Mouse (Mus musculus) liver, adult 2 months (tissue): Measurements from ENCODE around the gene Usp6nl. TPM values are rescaled to one million over a fixed set of nuclear protein-coding genes. Genes with fewer than 3 reads are reported as not detected.
A peak's percentile ranks its signal among the peaks of the same experiment; 100 is the strongest.

Experiments used
- DNase-seq: peaks from one replicate; pipeline ENCODE4 v3.0.0-alpha.2; 2011; ENCODE audit warnings: low read depth, low spot score; ENCODE audit errors: extremely low read depth
- H3K27ac ChIP-seq: fragments of 200-500 bp; replicated peaks from 2 replicates; pipeline ENCODE4 v1.5.1; 2012; ENCODE audit warnings: low read depth, mild to moderate bottlenecking, control low read depth, inconsistent platforms, low read length; ENCODE audit not compliant: insufficient read depth
- H3K27me3 ChIP-seq: fragments of 200-500 bp; 2 replicates; pipeline ENCODE4 v1.6.1; 2012; ENCODE audit warnings: mild to moderate bottlenecking, moderate library complexity, low read length, inconsistent platforms; ENCODE audit not compliant: control insufficient read depth, insufficient read depth
- H3K36me3 ChIP-seq: fragments of 200-500 bp; 2 replicates; pipeline ENCODE4 v1.6.1; 2012; ENCODE audit warnings: low read length, inconsistent platforms; ENCODE audit not compliant: control insufficient read depth, insufficient read depth
- H3K4me1 ChIP-seq: fragments of 200-500 bp; 2 replicates; pipeline ENCODE4 v1.6.1; 2011; ENCODE audit warnings: low read length; ENCODE audit not compliant: control insufficient read depth, insufficient read depth
- H3K4me3 ChIP-seq: fragments of 200-500 bp; 2 replicates; pipeline ENCODE4 v1.5.1; 2011; ENCODE audit warnings: low read depth, mild to moderate bottlenecking, control low read depth, low read length, moderate library complexity; ENCODE audit not compliant: insufficient read depth
- H3K79me2 ChIP-seq: fragments of 200-500 bp; 2 replicates; pipeline ENCODE4 v1.6.1; 2012; ENCODE audit warnings: inconsistent platforms, mild to moderate bottlenecking, low read length, moderate library complexity; ENCODE audit not compliant: control insufficient read depth, insufficient read depth
- H3K9ac ChIP-seq: fragments of 200-500 bp; 2 replicates; pipeline ENCODE4 v1.6.1; 2012; ENCODE audit warnings: low read depth, mild to moderate bottlenecking, control low read depth, inconsistent platforms, low read length
- CTCF ChIP-seq: fragments of 200-500 bp; IDR thresholded peaks from 2 replicates; pipeline ENCODE4 v1.5.1; 2011; ENCODE audit warnings: low read depth, low read length, control low read depth
- POLR2A ChIP-seq: fragments of 200-500 bp; IDR thresholded peaks from 2 replicates; pipeline ENCODE4 v1.6.1; 2011; ENCODE audit warnings: low read length, control low read depth; ENCODE audit not compliant: insufficient read depth; ENCODE audit errors: extremely low read depth
- WGBS: fragments of 180-500 bp; shearing (Covaris S2); methylation state at CpG from one replicate; pipeline ENCODE4 v1.1.7; 2018; 5-methylcytosine and 5-hydroxymethylcytosine counted together
- polyA plus RNA-seq: library from polyadenylated mRNA; depleted of rRNA; stranded (reverse); fragments of >200 nt; gene quantifications from 2 replicates; pipeline ENCODE4 v1.2.3, GENCODE M21; 2012
- total RNA-seq: library from RNA; depleted of rRNA; stranded (reverse); fragments of >200 nt; gene quantifications from 2 replicates; pipeline ENCODE4 v1.2.3, GENCODE M21; 2014

Gene Usp6nl
- total and polyA plus RNA-seq, 2 experiments = 7.6 to 7.9 TPM

DNA sequence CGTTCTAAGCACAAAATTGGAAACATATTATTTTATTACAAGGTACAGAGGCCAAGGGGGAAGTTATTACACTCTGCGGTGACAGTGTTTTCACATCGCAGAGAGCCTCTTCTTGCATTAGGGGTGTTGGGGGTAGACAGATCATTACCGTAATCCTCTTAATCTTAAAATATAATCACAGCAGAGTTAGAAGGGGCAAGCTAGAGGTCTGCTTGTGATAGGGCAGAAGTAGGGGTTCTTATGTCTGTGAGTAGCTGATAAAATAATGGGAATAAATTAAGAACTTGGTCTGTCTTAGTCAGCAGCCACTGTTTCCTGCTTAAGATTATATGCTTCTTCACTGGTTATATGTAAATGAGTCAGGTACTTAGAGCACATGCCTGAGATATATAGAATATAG lies 30.6 kb downstream of the Usp6nl start:
- Histone ChIP-seq H3K36me3 (no peaks in the 10 kb centered on the region), H3K4me3 (no peak overlapping the region), H3K27ac (no peak overlapping the region), H3K9ac (no peak overlapping the region), H3K79me2 (peaks cover 23% of the 10 kb centered on the region; the same call in 1 of the 2 replicates), H3K4me1 (peaks cover 4% of the 10 kb centered on the region), H3K27me3 (no peaks in the 10 kb centered on the region)
- TF ChIP-seq POLR2A (no peak), CTCF (no peak)
- WGBS = 70% methylated on average over 4 of the region's 4 CpGs
- no peak for DNase-seq

DNA sequence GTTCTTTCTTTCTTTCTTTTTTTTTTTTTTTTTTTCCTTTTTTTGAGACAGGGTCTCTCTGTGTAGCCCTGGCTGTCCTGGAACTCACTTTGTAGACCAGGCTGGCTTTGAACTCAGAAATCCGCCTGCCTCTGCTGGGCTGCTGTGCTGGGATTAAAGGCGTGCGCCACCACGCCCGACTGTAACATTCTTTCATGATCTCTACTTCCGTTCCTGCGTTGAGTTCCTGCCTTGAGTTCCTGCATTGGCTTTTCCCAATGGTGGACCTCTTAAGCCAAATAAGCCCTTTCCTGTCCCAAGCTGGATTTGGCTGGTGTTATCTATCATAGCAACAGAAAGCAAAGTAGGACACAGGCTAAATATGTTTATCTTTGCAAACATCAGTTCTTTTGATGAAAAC lies 34.8 kb downstream of the Usp6nl start:
- TF ChIP-seq CTCF (no peak), POLR2A (no peak)
- H3K4me1 ChIP-seq = peaks cover 9% of the 10 kb centered on the region
- WGBS = 95% methylated on average over 7 of the region's 7 CpGs

DNA sequence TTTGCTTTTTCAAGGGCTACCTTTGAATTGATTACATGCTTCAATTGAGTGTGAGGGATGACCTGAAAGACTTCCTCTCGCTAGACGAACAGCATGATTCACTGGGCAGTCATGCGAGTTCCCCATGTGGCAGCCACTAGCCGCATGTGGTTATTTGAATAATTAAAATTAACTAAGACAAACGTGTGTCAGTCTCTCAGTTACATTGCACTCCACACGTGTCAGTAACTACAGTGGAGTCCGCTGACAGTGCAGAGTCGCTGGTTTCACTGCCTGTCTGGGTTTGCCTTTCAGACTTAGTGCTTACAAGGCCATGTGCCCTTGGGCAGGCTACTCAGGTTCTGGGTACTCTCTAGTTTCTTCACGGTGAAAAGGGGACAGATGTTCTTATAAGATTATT lies 37.2 kb downstream of the Usp6nl start:
- Histone ChIP-seq H3K27ac (no peak overlapping the region), H3K27me3 (no peaks in the 10 kb centered on the region), H3K36me3 (no peaks in the 10 kb centered on the region), H3K4me1 (peaks cover 7% of the 10 kb centered on the region), H3K9ac (no peak overlapping the region), H3K4me3 (no peak overlapping the region), H3K79me2 (peaks cover 28% of the 10 kb centered on the region; the same call in 1 of the 2 replicates)
- no peak for DNase-seq
- no peak for TF ChIP-seq POLR2A
- no peak for TF ChIP-seq CTCF
- WGBS = 45% methylated on average over 9 of the region's 9 CpGs

More for the DNA sequence above, 34.8 kb downstream of the Usp6nl start:
- no peak overlapping the region for H3K9ac ChIP-seq
- no peaks in the 10 kb centered on the region for H3K36me3 ChIP-seq
- no peak for DNase-seq
- H3K27me3 ChIP-seq = no peaks in the 10 kb centered on the region
- H3K27ac ChIP-seq = no peak overlapping the region
- H3K4me3 ChIP-seq = no peak overlapping the region
- peaks cover 31% of the 10 kb centered on the region; the same call in 1 of the 2 replicates for H3K79me2 ChIP-seq

DNA sequence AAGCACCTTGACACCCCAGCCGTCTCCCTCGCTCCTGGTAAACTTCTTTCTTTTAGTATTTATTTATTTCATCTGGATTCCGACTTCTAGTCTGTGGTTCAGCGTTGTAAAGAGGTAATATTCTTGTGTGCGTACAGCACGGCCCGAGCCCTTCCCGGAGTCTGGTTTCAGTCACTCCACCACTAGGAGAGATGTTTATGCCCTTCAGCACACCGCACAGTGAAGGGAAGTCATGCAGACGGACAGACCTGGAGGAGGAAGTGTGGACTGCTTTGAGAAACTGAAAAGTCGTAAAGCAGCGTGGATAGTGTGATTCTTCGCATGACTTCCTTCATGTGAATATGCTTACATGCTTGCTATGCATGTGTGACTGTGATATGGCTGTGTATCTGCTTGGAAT lies 40.7 kb downstream of the Usp6nl start:
- WGBS = 85% methylated on average over 13 of the region's 13 CpGs
- DNase-seq = no peak
- Histone ChIP-seq H3K9ac (no peak overlapping the region), H3K27me3 (no peaks in the 10 kb centered on the region), H3K4me3 (no peak overlapping the region), H3K4me1 (peaks cover 7% of the 10 kb centered on the region), H3K36me3 (no peaks in the 10 kb centered on the region), H3K79me2 (peaks cover 32% of the 10 kb centered on the region; the same call in 1 of the 2 replicates), H3K27ac (no peak overlapping the region)
- no peak for TF ChIP-seq CTCF
- no peak for TF ChIP-seq POLR2A

DNA sequence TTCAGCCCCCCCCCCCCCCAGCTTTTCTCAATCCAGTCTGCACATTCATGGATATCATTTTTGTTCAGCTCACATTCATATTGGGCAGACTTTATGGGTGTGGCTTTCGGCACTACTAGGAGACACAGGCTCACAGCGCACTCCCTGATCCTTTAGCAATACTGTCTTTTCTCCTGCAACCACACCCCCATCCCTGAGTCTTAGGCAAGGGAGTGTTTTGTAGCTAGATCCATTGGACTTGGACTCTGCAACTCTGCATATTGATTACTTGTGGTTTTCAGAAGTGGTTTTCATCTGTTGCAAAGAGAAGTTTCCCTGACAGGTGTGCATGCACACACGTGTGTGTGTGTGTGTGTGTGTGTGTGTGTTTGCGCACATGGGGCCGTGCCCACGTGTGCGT lies 41.5 kb downstream of the Usp6nl start:
- H3K4me1 ChIP-seq = peaks cover 7% of the 10 kb centered on the region
- peaks cover 28% of the 10 kb centered on the region; the same call in 1 of the 2 replicates for H3K79me2 ChIP-seq
- DNase-seq = peak; percentile 88
- H3K27me3 ChIP-seq = no peaks in the 10 kb centered on the region
- H3K9ac ChIP-seq = no peak overlapping the region
- no peak overlapping the region for H3K27ac ChIP-seq
- no peak overlapping the region for H3K4me3 ChIP-seq
- no peak for TF ChIP-seq POLR2A
- no peak for TF ChIP-seq CTCF
- no peaks in the 10 kb centered on the region for H3K36me3 ChIP-seq
- WGBS = 37% methylated on average over 7 of the region's 7 CpGs

DNA sequence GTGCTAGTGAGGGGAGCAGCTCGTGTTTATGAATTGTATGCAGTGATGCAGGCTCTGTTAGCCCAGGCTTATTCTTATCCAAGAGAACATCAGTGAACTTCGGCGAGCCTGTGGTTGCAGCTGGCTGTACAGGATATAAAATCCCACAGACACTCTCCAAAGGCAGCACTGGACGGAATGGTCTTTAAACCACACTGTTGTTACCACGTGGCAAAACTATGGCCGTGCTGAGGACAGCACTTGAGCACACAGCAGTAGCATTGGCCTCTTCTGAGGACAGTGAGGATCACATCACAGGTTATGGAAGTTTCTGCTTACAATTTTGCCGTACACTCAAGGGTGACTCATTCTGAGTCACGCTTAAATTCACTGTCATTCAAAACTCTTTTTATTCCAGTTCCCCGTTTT lies 44.1 kb downstream of the Usp6nl start:
- no peak for TF ChIP-seq POLR2A
- no peak for TF ChIP-seq CTCF
- H3K27ac ChIP-seq = no peak overlapping the region
- WGBS = 78% methylated on average over 9 of the region's 9 CpGs

More for the DNA sequence above, 44.1 kb downstream of the Usp6nl start:
- H3K9ac ChIP-seq = no peak overlapping the region
- H3K79me2 ChIP-seq = peaks cover 16% of the 10 kb centered on the region; the same call in 1 of the 2 replicates
- DNase-seq = no peak
- peaks cover 2% of the 10 kb centered on the region for H3K4me1 ChIP-seq
- H3K4me3 ChIP-seq = no peak overlapping the region
- no peaks in the 10 kb centered on the region for H3K36me3 ChIP-seq
- no peaks in the 10 kb centered on the region for H3K27me3 ChIP-seq
